Mouse (Mus musculus): ENCODE results near the gene Gabra5.

DNA sequence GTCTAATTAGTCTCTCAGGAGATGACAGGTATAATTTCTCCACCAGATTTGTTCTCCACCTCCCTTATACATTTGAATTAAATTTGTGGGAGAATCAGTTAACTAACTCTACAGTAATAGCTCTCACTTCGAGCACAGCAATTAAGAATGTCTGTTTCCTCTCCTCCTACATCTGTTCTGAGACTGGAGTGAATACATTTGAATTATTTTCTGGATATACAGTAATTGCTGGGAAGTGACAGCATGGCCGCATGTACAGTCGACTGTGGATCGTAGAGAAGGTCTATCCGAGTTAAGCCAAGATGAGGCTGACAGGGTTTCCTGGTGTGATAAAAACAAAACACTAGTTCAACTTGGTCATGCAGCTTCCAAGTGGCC lies 143.9 kb downstream of the Gabra5 start:
- TF ChIP-seq CTCF (IDR thresholded peaks at IDR 0.05; ENCODE audit: low read depth, low read length): no peak
- no peak for TF ChIP-seq POLR2A (IDR thresholded peaks at IDR 0.05; ENCODE audit: borderline replicate concordance, low read depth, low read length)
